Mouse (Mus musculus) WW6 (cell line): Measurements from ENCODE around the gene Igf1.

Experiments
- DNase-seq: peaks from one replicate; pipeline ENCODE4 v3.0.0-alpha.2; 2013; ENCODE audit warnings: low read depth, low spot score

Gene Igf1

GRCm38 (mm10) chr10:87860181-87861103 is 2.4 kb downstream of the Igf1 start:
- no peak for DNase-seq

- DNase-seq = no peak
Observed at GRCm38 (mm10) chr10:87861104-87861455, 3.0 kb downstream of the Igf1 start.

- no peak for DNase-seq
Observed at GRCm38 (mm10) chr10:87862899-87863298, 4.8 kb downstream of the Igf1 start.

- no peak for DNase-seq
Observed at GRCm38 (mm10) chr10:87863326-87863725, 5.3 kb downstream of the Igf1 start.

GRCm38 (mm10) chr10:87865712-87866111 is 7.6 kb downstream of the Igf1 start:
- no peak for DNase-seq

- DNase-seq = no peak
Observed at GRCm38 (mm10) chr10:87866448-87866847, 8.4 kb downstream of the Igf1 start.

GRCm38 (mm10) chr10:87867217-87867616 is 9.2 kb downstream of the Igf1 start:
- no peak for DNase-seq

- no peak for DNase-seq
Observed at GRCm38 (mm10) chr10:87867631-87868030, 9.6 kb downstream of the Igf1 start.

- DNase-seq = no peak
Observed at GRCm38 (mm10) chr10:87868349-87869053, 10.4 kb downstream of the Igf1 start.

GRCm38 (mm10) chr10:87869151-87869550 is 11.1 kb downstream of the Igf1 start:
- DNase-seq = no peak

- no peak for DNase-seq
Observed at GRCm38 (mm10) chr10:87869691-87870090, 11.6 kb downstream of the Igf1 start.

GRCm38 (mm10) chr10:87871863-87872647 is 14.0 kb downstream of the Igf1 start:
- DNase-seq = no peak

GRCm38 (mm10) chr10:87872854-87873253 is 14.8 kb downstream of the Igf1 start:
- DNase-seq = no peak

GRCm38 (mm10) chr10:87873516-87873915 is 15.5 kb downstream of the Igf1 start:
- no peak for DNase-seq

- DNase-seq = no peak
Observed at GRCm38 (mm10) chr10:87880071-87880785, 22.2 kb downstream of the Igf1 start.

GRCm38 (mm10) chr10:87885326-87886040 is 27.4 kb downstream of the Igf1 start:
- DNase-seq = no peak

GRCm38 (mm10) chr10:87889850-87890249 is 31.8 kb downstream of the Igf1 start:
- DNase-seq = no peak

- DNase-seq = no peak
Observed at GRCm38 (mm10) chr10:87892256-87892655, 34.2 kb downstream of the Igf1 start.

- DNase-seq = no peak
Observed at GRCm38 (mm10) chr10:87893272-87893671, 35.2 kb downstream of the Igf1 start.

- DNase-seq = no peak
Observed at GRCm38 (mm10) chr10:87894461-87895120, 36.5 kb downstream of the Igf1 start.
